Mouse (Mus musculus) T-cell, adult 2 months (primary cell): ENCODE measurements at regions not wholly inside any gene's neighbourhood (a gene's known extent, or its start where the extent isn't known, plus 50 kb on each side); places are given as distances from the start of the nearest gene placed in this dataset.

ENCODE experiments used
- DNase-seq: peaks from one replicate; pipeline ENCODE4 v3.0.0; 2022; ENCODE audit warnings: low spot score

DNA sequence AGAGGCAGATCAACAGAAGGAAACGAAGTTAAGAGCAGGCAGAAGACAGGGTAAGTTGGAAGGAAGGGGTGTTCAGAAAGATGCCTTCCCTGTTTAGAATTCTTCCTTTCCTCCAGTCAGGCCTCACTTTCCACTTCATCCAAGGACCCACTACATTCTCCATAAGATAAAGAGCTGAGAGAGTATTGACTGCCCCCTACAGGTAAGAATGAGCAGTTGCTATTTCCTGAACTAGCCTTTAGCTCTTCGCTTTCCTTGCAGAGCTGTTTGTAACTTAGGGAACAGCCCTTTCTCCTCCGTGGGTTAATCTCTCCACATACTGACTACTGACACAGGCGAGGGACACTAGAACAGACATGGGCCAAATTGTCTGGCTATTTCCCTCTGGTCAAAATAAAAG is 273.1 kb downstream of the Atp23 start:
- no peak for DNase-seq

- DNase-seq: no peak
Observed at GRCm38 (mm10) chr10:126625466-126625865, 275.7 kb downstream of the Atp23 start.

DNA sequence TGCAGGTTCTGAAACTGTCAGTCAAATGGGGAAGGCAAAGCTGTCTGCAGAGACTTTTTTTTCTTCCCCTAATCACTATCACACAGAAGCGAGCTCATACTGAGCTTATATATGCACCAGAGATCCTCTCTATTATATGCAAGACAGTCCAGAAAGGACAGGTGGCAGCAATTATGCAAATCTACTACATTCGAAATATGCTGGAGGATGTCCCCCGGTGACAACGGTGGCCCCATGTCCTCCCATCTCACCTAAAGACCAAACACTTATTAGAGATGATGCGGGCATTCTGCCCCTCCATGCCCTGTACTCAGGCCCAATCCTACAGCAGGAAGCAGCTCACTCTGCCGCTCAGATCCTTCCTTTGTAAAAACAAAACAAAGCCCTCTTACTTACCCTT is 280.4 kb downstream of the Atp23 start:
- no peak for DNase-seq

DNA sequence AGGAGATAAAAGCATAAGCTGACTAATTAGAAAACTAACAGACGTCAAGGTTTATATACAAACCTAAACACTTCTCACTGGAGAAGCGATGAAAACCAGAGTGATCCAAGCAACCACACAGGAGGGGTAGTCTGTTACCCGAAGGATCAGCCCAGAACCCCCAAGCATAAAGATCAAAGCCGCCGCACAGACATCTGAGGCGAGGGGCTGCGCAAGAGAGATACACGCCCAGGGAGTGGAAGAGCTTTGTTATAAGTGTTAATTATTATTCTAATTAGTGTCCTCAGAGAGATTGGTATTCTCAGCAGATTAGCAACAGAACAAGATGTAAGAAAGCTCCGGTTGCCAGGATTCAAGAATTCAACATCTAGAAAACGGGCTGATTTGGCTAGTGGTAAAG is 281.2 kb downstream of the Atp23 start:
- no peak for DNase-seq

- DNase-seq: no peak
Observed at GRCm38 (mm10) chr10:126612226-126612625, 288.9 kb downstream of the Atp23 start.

GRCm38 (mm10) chr10:126610506-126610905 is 290.6 kb downstream of the Atp23 start:
- no peak for DNase-seq

DNA sequence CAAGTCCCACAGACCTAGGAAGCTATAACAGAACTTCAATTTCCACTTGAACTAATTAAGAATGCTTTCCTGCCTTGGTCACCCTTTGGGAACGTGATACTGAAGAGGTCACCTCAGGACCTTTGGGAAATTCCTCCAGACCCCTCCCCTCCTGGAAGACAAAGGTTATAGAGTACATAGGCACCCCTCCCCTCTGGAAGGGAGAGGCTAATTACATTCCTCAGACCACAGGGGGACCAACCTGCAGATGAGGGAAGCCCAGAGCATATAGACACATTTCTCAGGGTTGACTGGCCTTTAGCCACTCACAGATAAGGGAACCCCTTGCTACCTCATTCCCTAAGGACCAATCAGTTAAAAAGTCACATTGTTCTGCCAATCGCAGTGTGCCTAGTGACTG is 301.5 kb downstream of the Atp23 start:
- DNase-seq: no peak

- no peak for DNase-seq
Observed at GRCm38 (mm10) chr10:126568155-126568554, 333.0 kb downstream of the Atp23 start.

GRCm38 (mm10) chr10:126565326-126565725 is 335.8 kb downstream of the Atp23 start:
- DNase-seq: no peak

DNA sequence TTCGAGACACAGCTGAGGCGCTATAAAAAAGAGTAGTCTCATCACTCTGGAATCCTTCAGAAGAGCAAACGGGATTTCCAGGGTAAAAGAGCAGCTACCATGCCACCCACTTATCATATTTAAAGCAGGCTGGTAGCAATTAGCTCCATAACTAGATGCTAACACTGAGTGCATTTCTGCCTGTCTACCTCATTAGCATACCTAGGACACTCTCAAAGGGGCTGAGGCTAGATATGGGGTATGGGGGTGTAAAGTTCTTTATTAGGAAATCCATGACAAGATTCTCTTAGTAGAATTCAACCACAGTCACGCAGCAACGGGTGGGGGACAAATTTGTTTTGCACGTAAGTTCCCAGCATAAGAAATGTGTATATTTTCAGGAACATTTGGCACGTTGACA is 346.1 kb downstream of the Atp23 start:
- DNase-seq: no peak

DNA sequence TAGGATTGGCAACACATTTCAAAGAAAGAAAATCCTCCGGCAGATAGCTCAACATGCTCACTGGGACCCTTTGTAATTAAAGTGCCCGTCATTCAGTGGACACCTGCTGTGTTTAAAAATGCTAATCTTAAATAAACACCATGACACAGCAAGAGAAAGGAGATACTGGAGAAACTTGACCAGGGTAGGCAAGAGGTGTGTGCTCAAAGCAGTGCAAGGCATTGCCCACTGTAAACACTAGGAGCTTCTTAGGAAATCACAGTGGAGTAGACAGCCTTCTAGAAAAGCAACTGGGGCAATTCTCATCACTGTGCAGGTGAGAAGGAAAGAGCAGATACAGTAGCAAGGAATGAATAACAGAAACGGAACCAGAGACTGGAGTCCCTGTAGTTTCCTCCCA is 369.2 kb downstream of the Atp23 start:
- no peak for DNase-seq

- no peak for DNase-seq
Observed at GRCm38 (mm10) chr10:126531368-126531767, 369.8 kb downstream of the Atp23 start.

DNA sequence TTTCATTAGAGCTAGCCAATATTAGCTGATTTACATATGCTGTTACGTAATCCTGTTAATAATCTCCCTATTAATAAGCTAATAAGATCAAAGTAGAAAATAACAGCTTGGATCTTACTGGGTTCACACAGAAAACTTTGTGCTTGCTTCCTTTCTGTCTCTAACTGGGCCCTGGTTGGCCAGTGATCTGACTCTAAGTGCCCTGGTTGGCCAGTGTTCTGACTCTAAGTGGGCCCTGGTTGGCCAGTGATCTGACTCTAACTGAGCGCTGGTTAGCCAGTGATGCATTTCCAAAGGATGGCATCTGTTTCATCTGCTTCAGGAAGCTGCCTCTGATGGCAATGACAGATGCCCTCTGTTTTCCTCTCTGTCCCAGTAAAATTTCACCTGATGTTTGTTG is 372.4 kb downstream of the Atp23 start:
- DNase-seq: no peak

GRCm38 (mm10) chr10:126526186-126526585 is 375.0 kb downstream of the Atp23 start:
- DNase-seq: no peak

- DNase-seq: no peak
Observed at GRCm38 (mm10) chr10:126521836-126522815, 379.0 kb downstream of the Atp23 start.

- DNase-seq: no peak
Observed at GRCm38 (mm10) chr10:126520973-126521372, 380.2 kb downstream of the Atp23 start.

DNA sequence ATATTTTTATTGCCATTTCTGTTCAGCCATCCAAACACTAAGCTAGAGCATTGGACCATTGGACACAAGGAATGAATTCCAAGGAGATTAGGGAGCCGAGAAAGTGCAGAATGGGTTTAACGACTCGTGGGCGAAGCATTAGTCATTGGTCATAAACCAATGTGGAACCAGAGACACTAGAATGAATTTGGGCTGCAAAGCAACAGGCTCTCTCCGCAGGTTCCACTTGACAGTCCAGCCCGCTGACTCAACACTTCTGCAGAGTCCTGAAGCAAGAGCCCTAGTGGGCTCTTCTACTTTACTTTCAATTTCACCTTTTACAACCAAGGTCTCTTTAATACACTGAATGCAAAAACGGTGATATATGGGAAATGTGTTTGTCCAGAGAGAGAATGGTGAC is 388.0 kb downstream of the Atp23 start:
- DNase-seq: no peak

- peak; percentile 77 for DNase-seq
Observed at GRCm38 (mm10) chr10:126511511-126511910, 389.6 kb downstream of the Atp23 start.

DNA sequence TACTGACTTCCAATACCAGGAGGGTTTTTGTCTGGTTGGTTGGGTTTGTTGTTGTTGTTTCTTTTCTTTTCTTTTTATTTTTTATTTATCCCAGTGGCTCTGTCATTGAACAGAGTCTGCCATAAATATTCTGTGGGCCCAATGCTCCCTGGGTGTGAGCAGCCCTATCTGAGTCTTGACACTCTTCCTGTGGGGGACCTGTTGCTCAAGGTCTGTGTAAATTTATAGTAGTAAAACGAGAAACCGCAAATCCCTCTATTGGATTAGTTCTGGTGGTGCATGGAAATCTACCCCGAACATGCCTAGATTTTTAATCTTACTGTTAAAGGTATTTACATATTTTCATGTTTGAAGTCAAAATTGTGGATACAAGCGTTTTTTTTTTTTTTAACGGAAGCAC is 395.2 kb downstream of the Atp23 start:
- DNase-seq: no peak

DNA sequence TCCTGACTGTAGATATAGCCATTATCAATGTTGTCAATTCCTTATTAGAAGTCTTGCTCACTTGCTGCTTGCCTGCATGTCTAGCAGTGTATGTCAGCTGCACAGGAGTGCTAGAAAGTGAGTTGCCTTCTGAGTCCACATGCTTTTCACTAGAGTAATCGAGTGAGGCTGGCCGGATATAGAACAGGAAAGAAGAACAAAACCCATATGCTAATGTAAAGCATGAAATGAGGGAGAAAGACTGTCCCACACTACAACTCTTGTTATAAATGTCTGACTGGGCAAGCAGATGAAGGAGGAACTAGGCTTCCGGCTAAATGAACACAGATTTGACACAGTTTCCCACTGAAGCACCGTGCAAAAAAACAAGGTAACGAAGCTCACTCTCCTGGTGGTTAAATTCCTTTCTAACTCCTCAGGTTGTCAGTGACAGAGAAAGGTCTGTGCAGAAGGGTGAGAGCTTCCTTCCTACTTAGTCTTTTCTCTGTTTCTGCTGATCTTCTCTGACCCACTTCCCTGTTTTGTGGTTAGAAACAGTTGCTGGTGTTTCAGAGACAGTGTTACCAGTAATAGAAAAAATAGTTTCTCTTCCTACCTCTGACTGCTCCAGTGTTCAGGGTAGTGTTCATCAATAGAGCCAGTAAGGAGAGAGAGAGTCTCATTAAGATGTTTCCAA is 399.0 kb downstream of the Atp23 start:
- DNase-seq: no peak

DNA sequence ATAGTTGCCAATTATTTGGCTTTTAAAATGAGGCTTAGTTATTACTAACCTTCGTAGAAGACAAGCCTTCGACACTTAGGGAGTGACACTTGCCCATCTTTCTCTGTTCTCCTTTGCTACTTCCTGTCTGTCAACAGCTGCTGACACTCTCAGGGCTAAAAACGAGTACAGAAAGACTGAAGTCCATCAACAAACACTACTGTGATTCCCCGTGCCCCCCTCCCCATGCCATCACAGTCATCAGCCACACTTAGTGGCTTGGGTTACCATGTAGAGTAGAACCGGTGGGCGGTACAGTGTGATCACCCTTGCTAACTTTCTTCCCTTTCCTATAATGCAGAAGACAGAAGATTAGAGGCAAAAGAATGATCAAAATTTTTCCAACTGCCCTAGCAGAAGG is 402.4 kb downstream of the Atp23 start:
- DNase-seq: no peak

GRCm38 (mm10) chr10:126493734-126494133 is 407.4 kb downstream of the Atp23 start:
- DNase-seq: no peak

- no peak for DNase-seq
Observed at GRCm38 (mm10) chr10:126492211-126492610, 408.9 kb downstream of the Atp23 start.
